Mouse (Mus musculus): ENCODE results near the gene Cybrd1. TPM values are rescaled to one million over a fixed set of nuclear protein-coding genes. Genes with fewer than 3 reads are reported as not detected.

Gene Cybrd1
- polyA plus RNA-seq, 2 experiments: 6.5 to 18.9 TPM

DNA sequence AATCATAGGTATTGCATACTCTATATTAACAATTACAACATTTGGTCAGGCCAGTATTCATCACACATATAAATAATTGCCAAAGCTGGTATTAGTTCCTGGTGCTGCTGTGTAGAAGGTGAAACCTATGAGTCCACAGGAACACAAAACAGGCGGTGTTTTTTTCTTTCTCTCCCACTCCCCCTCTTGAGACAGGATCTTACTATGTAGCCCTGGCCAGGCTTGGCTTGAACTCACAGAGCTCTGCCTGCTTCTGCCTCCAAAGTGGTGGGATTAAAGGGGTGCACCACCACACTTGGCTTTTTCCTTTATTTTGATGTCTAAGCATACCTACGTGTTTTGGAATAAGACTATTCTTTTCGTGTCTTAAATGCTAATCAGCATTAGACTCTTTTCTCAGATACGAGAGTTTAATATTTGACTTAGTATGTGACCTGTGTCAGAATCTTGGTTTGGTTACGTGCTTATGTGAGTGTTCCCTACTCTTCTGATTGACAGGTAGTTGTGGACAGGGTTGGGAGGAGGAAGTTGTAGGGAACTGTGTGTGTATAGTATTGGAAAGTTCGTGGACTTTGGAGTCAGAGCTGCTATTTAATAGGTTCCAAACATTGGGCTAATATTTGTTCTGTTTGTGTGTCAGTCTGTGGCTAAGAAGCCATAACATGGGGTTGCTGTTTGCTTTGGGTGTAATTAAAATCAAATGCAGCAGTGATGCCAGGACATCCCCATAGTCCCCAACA is 34.1 kb upstream of the Cybrd1 start:
- Histone ChIP-seq H3K9ac (ENCODE audit: low read depth, low read length, severe bottlenecking) (no peak overlapping the region), H3K4me2 (replicated peaks; ENCODE audit: low read depth, low read length, severe bottlenecking) (no peak overlapping the region), H3K27me3 (ENCODE audit: control insufficient read depth, insufficient read depth, low read length) (no peaks in the 10 kb centered on the region), H3K9me3 (ENCODE audit: control insufficient read depth, low read length) (no peaks in the 10 kb centered on the region), H3K4me1 (ENCODE audit: control insufficient read depth, insufficient read depth, low read length) (no peaks in the 10 kb centered on the region), H3K27ac (replicated peaks; ENCODE audit: low read depth, low read length) (no peak overlapping the region), H3K4me3 (replicated peaks; ENCODE audit: low read length) (no peak overlapping the region), H3K36me3 (ENCODE audit: control insufficient read depth, insufficient read depth, low read length) (peaks cover 28% of the 10 kb centered on the region)
- ATAC-seq (ENCODE audit: low FRiP score, low read depth): no peak
- DNase-seq (ENCODE audit: low spot score): no peak
- TF ChIP-seq POLR2A (IDR thresholded peaks at IDR 0.05; ENCODE audit: borderline replicate concordance, extremely low read depth, insufficient read depth, insufficient read length): no peak
- WGBS: 93% methylated on average over 6 of the region's 6 CpGs

GRCm38 (mm10) chr2:71089766-71090165 is 28.0 kb upstream of the Cybrd1 start:
- 56% methylated on average over 3 of the region's 3 CpGs for WGBS

GRCm38 (mm10) chr2:71090660-71091445 is 26.9 kb upstream of the Cybrd1 start:
- Histone ChIP-seq H3K4me2 (replicated peaks; ENCODE audit: low read depth, low read length, severe bottlenecking) (no peak overlapping the region), H3K36me3 (ENCODE audit: control insufficient read depth, insufficient read depth, low read length) (peaks cover 19% of the 10 kb centered on the region), H3K27ac (replicated peaks; ENCODE audit: low read depth, low read length) (no peak overlapping the region), H3K4me3 (replicated peaks; ENCODE audit: low read length) (no peak overlapping the region), H3K9ac (ENCODE audit: low read depth, low read length, severe bottlenecking) (no peak overlapping the region), H3K9me3 (ENCODE audit: control insufficient read depth, low read length) (no peaks in the 10 kb centered on the region), H3K4me1 (ENCODE audit: control insufficient read depth, insufficient read depth, low read length) (no peaks in the 10 kb centered on the region), H3K27me3 (ENCODE audit: control insufficient read depth, insufficient read depth, low read length) (no peaks in the 10 kb centered on the region)
- DNase-seq (ENCODE audit: low spot score): no peak
- WGBS: 73% methylated on average over 4 of the region's 4 CpGs
- no peak for ATAC-seq (ENCODE audit: low FRiP score, low read depth)
- no peak for TF ChIP-seq POLR2A (IDR thresholded peaks at IDR 0.05; ENCODE audit: borderline replicate concordance, extremely low read depth, insufficient read depth, insufficient read length)

More at GRCm38 (mm10) chr2:71089766-71090165, 28.0 kb upstream of the Cybrd1 start:
- H3K4me3 ChIP-seq (replicated peaks; ENCODE audit: low read length): no peak overlapping the region
- peaks cover 19% of the 10 kb centered on the region for H3K36me3 ChIP-seq (ENCODE audit: control insufficient read depth, insufficient read depth, low read length)
- ATAC-seq (ENCODE audit: low FRiP score, low read depth) (no peak), DNase-seq (ENCODE audit: low spot score) (no peak)
- H3K9ac ChIP-seq (ENCODE audit: low read depth, low read length, severe bottlenecking): no peak overlapping the region
- H3K4me1 ChIP-seq (ENCODE audit: control insufficient read depth, insufficient read depth, low read length): no peaks in the 10 kb centered on the region
- H3K27ac ChIP-seq (replicated peaks; ENCODE audit: low read depth, low read length): no peak overlapping the region
- no peak for TF ChIP-seq POLR2A (IDR thresholded peaks at IDR 0.05; ENCODE audit: borderline replicate concordance, extremely low read depth, insufficient read depth, insufficient read length)
- no peaks in the 10 kb centered on the region for H3K9me3 ChIP-seq (ENCODE audit: control insufficient read depth, low read length)
- no peaks in the 10 kb centered on the region for H3K27me3 ChIP-seq (ENCODE audit: control insufficient read depth, insufficient read depth, low read length)
- H3K4me2 ChIP-seq (replicated peaks; ENCODE audit: low read depth, low read length, severe bottlenecking): no peak overlapping the region

DNA sequence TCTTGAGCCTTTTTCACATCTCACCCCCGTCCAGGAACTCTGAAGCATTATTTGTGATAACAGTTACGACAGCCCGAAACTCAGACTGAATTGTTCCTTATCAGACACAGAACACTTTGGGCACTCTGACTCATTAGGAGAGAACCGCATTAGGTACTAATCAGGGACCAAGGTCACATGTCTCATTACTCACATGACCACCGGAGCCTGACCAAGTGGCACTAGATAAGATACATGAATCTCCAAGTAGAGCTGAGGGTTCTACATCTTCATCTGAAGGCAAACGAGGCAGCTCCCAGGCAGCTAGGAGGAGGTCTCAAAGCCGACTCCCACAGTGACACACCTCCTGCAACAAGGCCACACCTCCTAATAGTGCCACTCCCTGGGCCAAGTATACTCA is 21.6 kb upstream of the Cybrd1 start:
- H3K9me3 ChIP-seq (ENCODE audit: control insufficient read depth, low read length): no peaks in the 10 kb centered on the region
- no peak for DNase-seq (ENCODE audit: low spot score)
- H3K27ac ChIP-seq (replicated peaks; ENCODE audit: low read depth, low read length): no peak overlapping the region
- H3K9ac ChIP-seq (ENCODE audit: low read depth, low read length, severe bottlenecking): no peak overlapping the region
- no peaks in the 10 kb centered on the region for H3K4me1 ChIP-seq (ENCODE audit: control insufficient read depth, insufficient read depth, low read length)
- no peak overlapping the region for H3K4me3 ChIP-seq (replicated peaks; ENCODE audit: low read length)
- H3K4me2 ChIP-seq (replicated peaks; ENCODE audit: low read depth, low read length, severe bottlenecking): no peak overlapping the region
- ATAC-seq (ENCODE audit: low FRiP score, low read depth): no peak
- 83% methylated on average over 7 of the region's 7 CpGs for WGBS
- H3K27me3 ChIP-seq (ENCODE audit: control insufficient read depth, insufficient read depth, low read length): no peaks in the 10 kb centered on the region
- TF ChIP-seq POLR2A (IDR thresholded peaks at IDR 0.05; ENCODE audit: borderline replicate concordance, extremely low read depth, insufficient read depth, insufficient read length): no peak
- H3K36me3 ChIP-seq (ENCODE audit: control insufficient read depth, insufficient read depth, low read length): peaks cover 3% of the 10 kb centered on the region; the same call in 1 of the 2 replicates

- H3K4me2 ChIP-seq (replicated peaks; ENCODE audit: low read depth, low read length, severe bottlenecking): no peak overlapping the region
- ATAC-seq (ENCODE audit: low FRiP score, low read depth) (no peak), DNase-seq (ENCODE audit: low spot score) (no peak)
- WGBS: 71% methylated on average over 10 of the region's 10 CpGs
- no peak overlapping the region for H3K9ac ChIP-seq (ENCODE audit: low read depth, low read length, severe bottlenecking)
- H3K4me3 ChIP-seq (replicated peaks; ENCODE audit: low read length): no peak overlapping the region
- no peaks in the 10 kb centered on the region for H3K27me3 ChIP-seq (ENCODE audit: control insufficient read depth, insufficient read depth, low read length)
- 0 out of 2 replicates have a peak, but pooled peaks cover 5% of the 10 kb centered on the region for H3K4me1 ChIP-seq (ENCODE audit: control insufficient read depth, insufficient read depth, low read length)
- H3K36me3 ChIP-seq (ENCODE audit: control insufficient read depth, insufficient read depth, low read length): no peaks in the 10 kb centered on the region
- H3K27ac ChIP-seq (replicated peaks; ENCODE audit: low read depth, low read length): no peak overlapping the region
- no peak for TF ChIP-seq POLR2A (IDR thresholded peaks at IDR 0.05; ENCODE audit: borderline replicate concordance, extremely low read depth, insufficient read depth, insufficient read length)
- H3K9me3 ChIP-seq (ENCODE audit: control insufficient read depth, low read length): no peaks in the 10 kb centered on the region
These were observed 15.0 kb upstream of the Cybrd1 start for GRCm38 (mm10) chr2:71102621-71103291.

Measured in limb, embryonic 14.5 days (tissue).